Mouse (Mus musculus): ENCODE data around the gene Rbx1. TPM values are rescaled to one million over a fixed set of nuclear protein-coding genes. Genes with fewer than 3 reads are reported as not detected.

The Rbx1 gene
- polyA plus RNA-seq, 1 experiment from 2014 or later = 527 TPM

- Histone ChIP-seq H3K27ac (ENCODE audit: low read length) (no peak overlapping the region), H3K4me3 (ENCODE audit: low read depth, low read length) (no peak overlapping the region), H3K4me2 (replicated peaks; ENCODE audit: low read depth, low read length) (no peak overlapping the region), H3K9ac (replicated peaks; ENCODE audit: low read depth, low read length) (no peak overlapping the region), H3K4me1 (ENCODE audit: control insufficient read depth, insufficient read depth, low read length) (no peaks in the 10 kb centered on the region), H3K36me3 (ENCODE audit: control insufficient read depth, insufficient read depth, low read length) (peaks cover 26% of the 10 kb centered on the region), H3K27me3 (ENCODE audit: control insufficient read depth, insufficient read depth, low read length) (no peaks in the 10 kb centered on the region), H3K9me3 (ENCODE audit: control insufficient read depth, low read depth, low read length) (no peaks in the 10 kb centered on the region)
- WGBS = 100% methylated on average over 1 of the region's 1 CpGs
- no peak for ATAC-seq (ENCODE audit: insufficient number of reproducible peaks, insufficient read depth, low FRiP score, low read depth)
Measured at GRCm38 (mm10) chr15:81438345-81438744, 27.8 kb upstream of the Rbx1 start.

DNA sequence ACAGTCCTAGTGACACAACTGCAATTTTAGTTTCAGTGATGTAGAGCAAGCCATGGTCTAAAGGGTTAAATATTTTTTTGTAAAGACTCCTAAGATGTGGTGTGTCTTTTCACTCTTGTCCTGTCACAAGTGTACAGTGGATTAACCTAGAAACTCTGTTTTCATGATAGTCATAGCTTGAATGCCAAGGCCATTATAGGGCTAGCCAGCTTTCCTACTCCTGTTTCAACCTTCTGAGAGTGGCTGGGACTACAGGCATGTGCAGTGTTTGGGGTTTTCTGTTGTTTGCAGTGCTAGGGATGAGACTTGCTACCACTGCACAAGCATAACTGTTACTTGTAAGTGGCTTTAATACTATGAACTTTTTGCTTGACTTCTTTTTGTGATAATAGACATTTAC is 26.9 kb upstream of the Rbx1 start:
- Histone ChIP-seq H3K27me3 (ENCODE audit: control insufficient read depth, insufficient read depth, low read length) (no peaks in the 10 kb centered on the region), H3K27ac (ENCODE audit: low read length) (no peak overlapping the region), H3K9ac (replicated peaks; ENCODE audit: low read depth, low read length) (no peak overlapping the region), H3K4me2 (replicated peaks; ENCODE audit: low read depth, low read length) (no peak overlapping the region), H3K4me3 (ENCODE audit: low read depth, low read length) (no peak overlapping the region), H3K4me1 (ENCODE audit: control insufficient read depth, insufficient read depth, low read length) (no peaks in the 10 kb centered on the region), H3K36me3 (ENCODE audit: control insufficient read depth, insufficient read depth, low read length) (peaks cover 26% of the 10 kb centered on the region), H3K9me3 (ENCODE audit: control insufficient read depth, low read depth, low read length) (no peaks in the 10 kb centered on the region)
- no peak for ATAC-seq (ENCODE audit: insufficient number of reproducible peaks, insufficient read depth, low FRiP score, low read depth)

DNA sequence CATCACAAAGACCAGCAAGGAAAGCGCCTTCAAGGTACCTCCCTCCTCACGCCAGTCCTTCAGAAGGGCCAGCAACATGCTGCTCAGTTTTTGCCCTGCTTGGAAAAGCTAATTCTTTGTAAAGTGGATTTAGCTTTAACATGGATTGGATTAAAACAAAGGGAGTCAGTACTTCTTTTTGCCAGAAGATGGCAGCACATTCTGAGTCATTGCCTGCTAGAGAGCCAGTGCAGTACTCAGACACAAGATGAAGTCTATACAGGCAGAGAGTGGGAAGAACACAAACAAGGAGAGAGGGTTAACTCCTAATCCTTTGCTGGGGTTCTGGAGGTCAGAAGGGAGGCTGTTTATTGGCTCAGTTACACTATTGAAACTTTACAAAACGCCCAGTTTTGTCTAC is 17.6 kb upstream of the Rbx1 start:
- Histone ChIP-seq H3K4me3 (ENCODE audit: low read depth, low read length) (no peak overlapping the region), H3K9me3 (ENCODE audit: control insufficient read depth, low read depth, low read length) (no peaks in the 10 kb centered on the region), H3K4me1 (ENCODE audit: control insufficient read depth, insufficient read depth, low read length) (no peaks in the 10 kb centered on the region), H3K27ac (ENCODE audit: low read length) (no peak overlapping the region), H3K4me2 (replicated peaks; ENCODE audit: low read depth, low read length) (no peak overlapping the region), H3K36me3 (ENCODE audit: control insufficient read depth, insufficient read depth, low read length) (peaks cover 13% of the 10 kb centered on the region), H3K27me3 (ENCODE audit: control insufficient read depth, insufficient read depth, low read length) (no peaks in the 10 kb centered on the region), H3K9ac (replicated peaks; ENCODE audit: low read depth, low read length) (no peak overlapping the region)
- WGBS = 43% methylated on average over 3 of the region's 3 CpGs
- ATAC-seq (ENCODE audit: insufficient number of reproducible peaks, insufficient read depth, low FRiP score, low read depth) = peak; percentile 63; the same call in 1 of the 2 replicates

- Histone ChIP-seq H3K36me3 (ENCODE audit: control insufficient read depth, insufficient read depth, low read length) (peaks cover 7% of the 10 kb centered on the region; the same call in 1 of the 2 replicates), H3K4me2 (replicated peaks; ENCODE audit: low read depth, low read length) (no peak overlapping the region), H3K27me3 (ENCODE audit: control insufficient read depth, insufficient read depth, low read length) (no peaks in the 10 kb centered on the region), H3K9me3 (ENCODE audit: control insufficient read depth, low read depth, low read length) (peaks cover 7% of the 10 kb centered on the region; the same call in 1 of the 2 replicates), H3K4me1 (ENCODE audit: control insufficient read depth, insufficient read depth, low read length) (no peaks in the 10 kb centered on the region), H3K27ac (ENCODE audit: low read length) (no peak overlapping the region), H3K9ac (replicated peaks; ENCODE audit: low read depth, low read length) (no peak overlapping the region), H3K4me3 (ENCODE audit: low read depth, low read length) (no peak overlapping the region)
- WGBS = 78% methylated on average over 7 of the region's 7 CpGs
- no peak for ATAC-seq (ENCODE audit: insufficient number of reproducible peaks, insufficient read depth, low FRiP score, low read depth)
Measured at GRCm38 (mm10) chr15:81461523-81461922, 4.6 kb upstream of the Rbx1 start.

GRCm38 (mm10) chr15:81465016-81465660 is 958 bp upstream of the Rbx1 start:
- peaks cover 7% of the 10 kb centered on the region; the same call in 1 of the 2 replicates for H3K9me3 ChIP-seq (ENCODE audit: control insufficient read depth, low read depth, low read length)
- 73% methylated on average over 12 of the region's 12 CpGs for WGBS
- peak overlapping the region; percentile 67; the same call in 1 of the 2 replicates for H3K9ac ChIP-seq (replicated peaks; ENCODE audit: low read depth, low read length)
- no peak for ATAC-seq (ENCODE audit: insufficient number of reproducible peaks, insufficient read depth, low FRiP score, low read depth)
- H3K27me3 ChIP-seq (ENCODE audit: control insufficient read depth, insufficient read depth, low read length) = no peaks in the 10 kb centered on the region
- H3K27ac ChIP-seq (ENCODE audit: low read length) = peak overlapping the region; percentile 73; the same call in 1 of the 2 replicates
- peak overlapping the region; percentile 58 for H3K4me3 ChIP-seq (ENCODE audit: low read depth, low read length)
- H3K4me1 ChIP-seq (ENCODE audit: control insufficient read depth, insufficient read depth, low read length) = 0 out of 2 replicates have a peak, but pooled peaks cover 6% of the 10 kb centered on the region
- peaks cover 14% of the 10 kb centered on the region; the same call in 1 of the 2 replicates for H3K36me3 ChIP-seq (ENCODE audit: control insufficient read depth, insufficient read depth, low read length)
- peak overlapping the region; percentile 42 for H3K4me2 ChIP-seq (replicated peaks; ENCODE audit: low read depth, low read length)

- Histone ChIP-seq H3K9ac (replicated peaks; ENCODE audit: low read depth, low read length) (peak overlapping the region; percentile 67), H3K4me1 (ENCODE audit: control insufficient read depth, insufficient read depth, low read length) (0 out of 2 replicates have a peak, but pooled peaks cover 6% of the 10 kb centered on the region)
- WGBS = under 1% methylated on average over 15 of the region's 15 CpGs
Measured at GRCm38 (mm10) chr15:81466738-81467113, 630 bp downstream of the Rbx1 start.

DNA sequence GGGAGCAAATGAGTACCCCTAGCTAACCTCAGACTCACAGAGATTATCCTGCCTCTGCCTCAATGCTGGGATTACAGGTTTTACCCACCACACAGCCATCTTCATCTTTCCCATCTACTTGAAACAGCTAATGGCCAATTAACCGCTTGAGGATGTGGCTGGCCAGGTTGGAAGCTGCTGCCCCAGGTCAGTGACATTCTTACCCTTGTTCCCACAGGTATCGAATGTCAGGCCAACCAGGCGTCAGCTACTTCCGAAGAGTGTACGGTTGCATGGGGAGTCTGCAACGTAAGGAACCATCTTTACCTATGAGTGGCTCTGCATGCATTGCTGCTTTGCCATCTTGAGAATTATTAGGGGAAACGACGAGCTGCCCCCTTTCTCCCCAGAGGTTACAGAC is 4.6 kb downstream of the Rbx1 start:
- H3K36me3 ChIP-seq (ENCODE audit: control insufficient read depth, insufficient read depth, low read length) = peaks cover 56% of the 10 kb centered on the region
- WGBS = 73% methylated on average over 8 of the region's 8 CpGs

More at GRCm38 (mm10) chr15:81466738-81467113, 630 bp downstream of the Rbx1 start:
- ATAC-seq (ENCODE audit: insufficient number of reproducible peaks, insufficient read depth, low FRiP score, low read depth) = no peak
- peaks cover 7% of the 10 kb centered on the region; the same call in 1 of the 2 replicates for H3K9me3 ChIP-seq (ENCODE audit: control insufficient read depth, low read depth, low read length)
- peak overlapping the region; percentile 58 for H3K4me3 ChIP-seq (ENCODE audit: low read depth, low read length)
- no peaks in the 10 kb centered on the region for H3K27me3 ChIP-seq (ENCODE audit: control insufficient read depth, insufficient read depth, low read length)
- H3K4me2 ChIP-seq (replicated peaks; ENCODE audit: low read depth, low read length) = peak overlapping the region; percentile 52
- H3K36me3 ChIP-seq (ENCODE audit: control insufficient read depth, insufficient read depth, low read length) = peaks cover 25% of the 10 kb centered on the region
- peak overlapping the region; percentile 82 for H3K27ac ChIP-seq (ENCODE audit: low read length)

DNA sequence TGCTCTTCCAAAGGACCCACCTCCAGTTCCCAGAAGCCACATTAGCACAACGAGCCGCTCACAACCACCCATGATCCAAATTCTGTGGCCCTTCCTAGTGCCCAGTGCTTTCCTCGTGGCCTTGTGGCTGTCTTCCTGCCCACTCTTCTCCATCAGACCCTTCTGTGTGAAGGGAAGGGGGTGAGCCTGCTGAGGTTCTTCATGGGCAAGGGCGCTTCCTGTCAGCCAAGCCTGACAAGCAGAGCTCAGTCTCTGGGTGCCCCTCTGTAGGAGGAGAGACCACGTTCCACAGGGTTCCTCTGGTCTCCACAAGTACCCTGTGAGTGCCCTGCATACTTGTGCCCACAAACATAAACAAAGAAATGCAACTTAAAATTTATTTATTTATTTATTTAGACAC is 6.2 kb downstream of the Rbx1 start:
- Histone ChIP-seq H3K4me1 (ENCODE audit: control insufficient read depth, insufficient read depth, low read length) (0 out of 2 replicates have a peak, but pooled peaks cover 4% of the 10 kb centered on the region), H3K9ac (replicated peaks; ENCODE audit: low read depth, low read length) (no peak overlapping the region), H3K27ac (ENCODE audit: low read length) (no peak overlapping the region), H3K9me3 (ENCODE audit: control insufficient read depth, low read depth, low read length) (no peaks in the 10 kb centered on the region), H3K27me3 (ENCODE audit: control insufficient read depth, insufficient read depth, low read length) (no peaks in the 10 kb centered on the region), H3K36me3 (ENCODE audit: control insufficient read depth, insufficient read depth, low read length) (peaks cover 56% of the 10 kb centered on the region), H3K4me3 (ENCODE audit: low read depth, low read length) (no peak overlapping the region), H3K4me2 (replicated peaks; ENCODE audit: low read depth, low read length) (no peak overlapping the region)
- 94% methylated on average over 5 of the region's 5 CpGs for WGBS
- no peak for ATAC-seq (ENCODE audit: insufficient number of reproducible peaks, insufficient read depth, low FRiP score, low read depth)

More for the DNA sequence above, 4.6 kb downstream of the Rbx1 start:
- Histone ChIP-seq H3K4me2 (replicated peaks; ENCODE audit: low read depth, low read length) (no peak overlapping the region), H3K27ac (ENCODE audit: low read length) (no peak overlapping the region), H3K9me3 (ENCODE audit: control insufficient read depth, low read depth, low read length) (no peaks in the 10 kb centered on the region), H3K4me3 (ENCODE audit: low read depth, low read length) (no peak overlapping the region), H3K9ac (replicated peaks; ENCODE audit: low read depth, low read length) (no peak overlapping the region), H3K27me3 (ENCODE audit: control insufficient read depth, insufficient read depth, low read length) (no peaks in the 10 kb centered on the region), H3K4me1 (ENCODE audit: control insufficient read depth, insufficient read depth, low read length) (0 out of 2 replicates have a peak, but pooled peaks cover 6% of the 10 kb centered on the region)
- ATAC-seq (ENCODE audit: insufficient number of reproducible peaks, insufficient read depth, low FRiP score, low read depth) = no peak

All from stomach, embryonic 14.5 days (tissue).